Mouse (Mus musculus) cerebellum, adult 11 months (tissue): ENCODE data around the gene Ibsp.

Experiments
- DNase-seq: peaks from one replicate; pipeline ENCODE4 v3.0.0; 2022

Gene Ibsp

GRCm38 (mm10) chr5:104344526-104345240 lies 45.7 kb downstream of the Ibsp start:
- DNase-seq, result no peak

GRCm38 (mm10) chr5:104345241-104345630 lies 46.3 kb downstream of the Ibsp start:
- no peak for DNase-seq

- DNase-seq, result no peak
Measured at GRCm38 (mm10) chr5:104351041-104351440, 52.1 kb downstream of the Ibsp start.

GRCm38 (mm10) chr5:104351874-104352273 lies 52.9 kb downstream of the Ibsp start:
- DNase-seq, result no peak

GRCm38 (mm10) chr5:104357575-104357974 lies 58.6 kb downstream of the Ibsp start:
- no peak for DNase-seq

- no peak for DNase-seq
Measured at GRCm38 (mm10) chr5:104358592-104358991, 59.6 kb downstream of the Ibsp start.

- DNase-seq, result no peak
Measured at GRCm38 (mm10) chr5:104359257-104359656, 60.3 kb downstream of the Ibsp start.
